Mouse (Mus musculus) layer of hippocampus, adult 8-10 months (tissue): ENCODE measurements at regions not wholly inside any gene's neighbourhood (a gene's known extent, or its start where the extent isn't known, plus 50 kb on each side); places are given as distances from the start of the nearest gene placed in this dataset.
A peak's percentile ranks its signal among the peaks of the same experiment; 100 is the strongest.

Experiments
- DNase-seq, 2 experiments: peaks; one replicate each; pipeline ENCODE4 v3.0.0; 2022; ENCODE audit warnings: low spot score in 2 of 2

DNA sequence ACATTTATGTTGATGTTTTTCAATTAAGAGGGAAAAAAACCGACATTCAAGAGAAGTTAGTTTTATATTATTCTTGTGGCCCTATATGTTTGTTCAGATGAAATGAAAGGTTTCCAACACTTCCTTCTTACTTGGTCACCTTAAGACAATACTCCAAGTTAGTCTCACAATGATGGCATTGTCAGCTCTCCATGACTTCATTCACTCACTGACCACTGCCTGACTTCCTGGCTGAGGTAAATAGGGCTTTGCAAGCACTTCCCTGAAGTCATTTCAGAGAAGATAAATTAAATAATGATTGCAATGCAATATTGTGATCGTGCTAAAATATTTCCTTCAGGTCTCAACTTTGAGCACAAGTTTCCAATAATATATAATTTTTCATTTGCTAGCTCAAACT is 197.9 kb upstream of the Cep162 start:
- no peak for DNase-seq

DNA sequence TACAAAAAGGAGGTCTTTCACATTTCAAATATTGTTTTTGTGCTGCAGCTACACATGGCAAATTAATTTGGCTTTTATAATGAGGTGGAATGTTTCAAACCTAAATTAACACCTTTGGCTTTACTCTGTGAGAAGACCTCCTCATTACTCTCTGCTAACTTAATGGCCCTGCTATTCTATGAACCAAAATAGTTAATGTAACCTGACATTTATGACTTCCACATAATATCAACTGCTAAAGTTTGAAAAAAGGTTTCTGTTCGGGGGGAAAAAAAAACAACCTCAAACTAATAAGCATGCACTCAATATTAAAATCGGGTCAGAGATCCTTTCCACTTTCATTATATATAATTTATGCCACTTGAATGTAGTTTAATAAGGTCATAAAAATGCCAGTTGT is 197.2 kb upstream of the Cep162 start:
- DNase-seq, result no peak

DNA sequence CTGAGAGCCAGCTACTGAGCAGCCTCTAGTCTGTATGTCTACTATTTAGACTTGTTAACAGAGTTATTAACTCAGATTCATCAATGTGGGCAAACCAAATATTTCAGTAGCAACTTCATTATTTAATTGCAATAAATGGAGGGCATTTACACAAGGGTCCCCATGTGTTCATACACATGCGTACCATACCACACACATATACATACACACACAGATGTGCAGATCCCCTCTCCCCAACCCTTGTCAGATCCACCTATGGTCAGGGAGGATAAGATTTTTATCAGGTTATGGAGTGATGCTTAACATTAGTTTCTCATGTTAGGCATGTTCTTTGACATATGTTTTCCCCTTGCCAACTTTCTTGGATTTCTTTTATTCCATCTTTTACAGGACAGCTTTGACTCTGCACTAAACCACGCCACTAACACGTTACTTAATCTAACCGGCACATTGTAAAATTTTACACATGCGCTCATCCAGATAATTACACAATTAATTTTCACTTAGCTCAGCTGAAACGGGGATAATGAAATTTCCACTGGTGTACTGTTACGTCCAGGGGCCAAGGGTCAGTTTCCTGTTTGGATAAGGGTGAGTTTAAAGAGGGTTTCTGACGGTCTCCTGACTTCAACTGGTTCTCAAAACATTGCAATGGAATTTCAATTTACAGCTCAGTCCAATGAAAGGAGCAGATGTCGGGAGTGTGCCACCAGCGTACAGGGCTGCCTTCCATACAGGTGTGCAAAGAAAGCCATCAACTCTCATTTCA is 188.3 kb upstream of the Cep162 start:
- DNase-seq, result no peak

DNA sequence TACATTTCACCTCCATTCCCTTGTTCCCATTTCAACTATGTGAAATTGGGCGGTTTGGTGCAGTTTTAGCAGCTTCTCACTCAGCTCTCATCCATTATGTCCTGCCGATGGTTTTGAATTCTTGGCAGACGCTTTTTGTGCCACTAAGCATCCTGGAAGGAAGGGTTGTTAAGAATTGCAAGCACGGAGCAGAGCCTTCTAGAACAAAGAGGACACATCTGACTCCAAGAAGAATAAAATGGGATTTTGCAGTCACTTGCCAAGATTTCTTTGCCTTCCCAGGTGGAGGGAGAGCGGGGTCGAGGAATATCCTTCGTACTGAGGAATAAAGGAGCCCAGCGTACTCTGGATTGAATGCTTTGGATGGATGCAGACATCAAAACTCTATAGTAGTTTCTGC is 176.7 kb upstream of the Cep162 start:
- DNase-seq, result no peak

DNA sequence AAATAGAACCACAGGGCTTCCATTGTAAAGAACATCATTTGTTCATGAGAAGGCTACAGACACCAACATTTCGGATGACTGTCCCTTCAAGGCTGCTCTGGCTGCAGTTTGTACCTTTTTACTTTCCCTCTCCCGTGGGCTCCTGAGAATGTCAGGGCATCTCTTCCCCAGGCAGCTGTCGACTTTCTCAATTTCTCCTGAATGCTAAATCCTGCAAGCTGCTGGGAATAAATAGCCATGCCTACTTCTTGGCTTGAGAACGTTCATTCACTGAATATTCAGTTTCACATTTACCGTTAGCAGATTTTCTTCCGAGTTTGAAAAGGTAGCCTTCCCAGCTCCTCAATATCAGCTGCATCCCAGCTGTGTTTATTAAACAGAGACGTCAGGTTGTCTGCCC is 176.2 kb upstream of the Cep162 start:
- no peak for DNase-seq

DNA sequence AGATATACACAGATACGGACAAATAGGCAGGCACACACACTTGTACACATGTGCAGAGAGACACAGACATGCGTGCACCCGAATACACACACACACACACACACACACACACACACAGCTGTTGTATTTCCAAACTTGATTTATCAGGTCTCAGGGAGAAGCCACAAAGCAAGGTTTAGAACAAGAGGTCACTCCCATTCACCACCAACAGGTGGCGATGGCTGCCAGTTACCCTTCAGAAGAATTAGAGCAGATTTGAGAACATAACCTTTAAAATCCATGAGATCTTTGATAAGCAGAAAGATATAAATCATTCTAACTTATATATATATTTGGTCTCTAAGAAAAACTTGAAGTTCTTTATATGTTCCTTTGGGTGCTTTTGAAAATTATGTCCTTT is 169.9 kb upstream of the Cep162 start:
- DNase-seq, result peak in 1 of 2 experiments; percentile 32

DNA sequence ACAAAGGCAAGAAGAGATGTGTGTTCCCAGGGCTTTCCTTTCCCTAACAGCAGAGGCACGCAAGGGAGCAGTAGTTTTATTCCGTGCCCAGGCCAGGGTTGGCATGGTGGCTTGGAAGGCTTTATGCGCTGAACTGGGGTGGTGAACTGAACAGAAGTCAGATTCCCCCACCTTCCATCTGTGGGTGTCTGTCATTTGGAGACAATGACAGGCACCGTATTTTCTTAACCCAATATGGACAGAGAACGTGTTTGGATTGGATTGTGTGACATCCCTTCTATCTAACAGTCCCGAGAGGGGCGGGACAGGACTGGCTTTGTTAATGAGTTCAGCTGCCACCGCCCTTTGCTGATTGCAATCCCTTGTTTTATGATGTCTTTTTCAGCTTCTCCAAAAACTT is 165.8 kb upstream of the Cep162 start:
- no peak for DNase-seq

DNA sequence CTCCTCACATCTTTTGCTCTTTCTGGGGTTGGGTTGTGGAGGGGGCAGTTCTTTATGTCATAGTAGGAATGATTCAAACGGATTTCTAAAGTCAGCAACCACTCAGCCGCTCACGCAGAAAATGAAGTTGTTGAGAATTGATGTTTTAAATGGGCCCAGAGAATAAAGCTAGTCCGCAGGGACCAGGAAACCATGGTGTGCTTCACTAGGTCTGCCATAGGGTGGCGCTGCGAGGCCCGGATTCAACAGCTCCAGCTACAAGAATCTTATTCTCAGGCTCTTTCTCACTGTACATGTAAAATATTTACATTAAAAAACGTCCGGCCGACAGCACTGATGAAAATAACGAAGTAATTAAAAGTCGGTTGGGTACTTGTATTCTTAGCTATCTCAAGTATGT is 164.0 kb upstream of the Cep162 start:
- DNase-seq, result peak; percentile 13 to 68

DNA sequence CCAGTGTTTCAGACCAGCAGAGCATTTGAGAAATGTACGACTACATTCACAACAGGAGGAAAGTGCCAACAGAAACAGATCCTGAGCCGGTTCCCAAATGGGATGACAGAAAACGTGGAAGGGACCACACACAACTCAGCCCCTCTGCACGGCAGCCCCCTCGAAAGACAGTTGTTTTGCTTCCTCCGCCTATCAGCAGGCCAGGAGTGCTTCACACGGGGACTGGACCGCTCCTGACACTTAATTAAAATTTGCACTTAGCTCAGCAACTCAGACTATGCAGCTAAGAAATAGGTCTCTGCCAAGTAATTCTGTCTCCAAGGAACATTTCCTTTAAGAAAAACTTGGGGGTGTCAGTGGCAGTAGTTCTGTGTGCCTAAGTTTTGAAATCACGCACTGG is 157.6 kb upstream of the Cep162 start:
- DNase-seq, result no peak

DNA sequence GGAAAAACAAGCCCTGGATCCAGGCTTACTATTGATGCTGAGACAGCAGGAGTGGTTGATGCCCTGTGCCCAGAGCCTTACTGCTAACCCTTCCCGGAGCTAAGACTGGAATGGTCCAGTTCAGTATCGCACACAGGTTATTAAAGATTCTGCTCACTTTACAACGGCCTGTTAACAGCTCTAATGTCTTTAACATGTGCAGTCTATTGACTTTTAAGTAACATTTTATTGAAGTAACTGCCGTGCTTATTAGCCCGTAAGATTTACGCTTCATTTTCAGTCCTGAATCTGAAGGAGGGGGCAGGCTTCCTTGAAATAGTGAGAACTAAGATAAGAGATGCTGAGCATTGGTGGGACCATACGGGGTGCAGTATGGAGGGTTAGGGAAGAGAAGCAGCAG is 155.7 kb upstream of the Cep162 start:
- DNase-seq, result no peak

DNA sequence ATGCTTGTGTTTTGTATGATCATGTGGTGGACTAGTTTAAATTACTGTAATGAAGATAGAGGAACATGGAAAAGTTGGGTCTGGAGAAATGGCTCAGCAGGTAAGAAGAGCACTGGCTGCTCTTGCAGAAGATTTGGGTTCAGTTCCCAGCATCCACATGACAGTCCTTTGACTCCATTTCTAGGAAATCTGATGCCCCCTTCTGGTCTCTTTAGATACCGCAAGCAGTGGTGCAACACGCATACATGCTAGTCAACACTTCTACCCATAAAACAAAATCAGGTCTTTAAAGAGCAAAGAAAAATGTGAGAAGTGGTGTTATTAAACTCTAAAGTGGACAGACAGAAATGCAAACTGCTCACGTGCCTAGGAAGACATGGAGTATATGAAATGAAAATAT is 154.4 kb upstream of the Cep162 start:
- DNase-seq, result no peak

DNA sequence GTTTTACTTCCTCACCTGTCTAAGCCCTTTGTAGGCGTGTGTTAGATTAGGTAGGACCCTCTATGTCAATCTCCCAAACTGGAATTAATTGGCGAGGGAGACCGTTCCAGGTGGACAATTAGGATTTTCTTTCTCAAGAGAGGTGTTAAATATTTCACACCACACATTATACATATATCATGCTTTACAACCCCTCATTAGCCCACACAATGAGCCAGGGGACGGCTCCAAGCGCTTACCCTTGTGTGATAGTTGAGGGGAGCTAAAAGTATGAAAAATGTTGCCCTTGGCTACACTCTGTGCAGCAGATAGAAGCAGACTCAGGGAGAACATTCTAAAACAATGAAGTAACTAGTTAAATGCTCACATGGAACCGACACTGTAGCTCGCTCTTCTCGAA is 153.5 kb upstream of the Cep162 start:
- no peak for DNase-seq

DNA sequence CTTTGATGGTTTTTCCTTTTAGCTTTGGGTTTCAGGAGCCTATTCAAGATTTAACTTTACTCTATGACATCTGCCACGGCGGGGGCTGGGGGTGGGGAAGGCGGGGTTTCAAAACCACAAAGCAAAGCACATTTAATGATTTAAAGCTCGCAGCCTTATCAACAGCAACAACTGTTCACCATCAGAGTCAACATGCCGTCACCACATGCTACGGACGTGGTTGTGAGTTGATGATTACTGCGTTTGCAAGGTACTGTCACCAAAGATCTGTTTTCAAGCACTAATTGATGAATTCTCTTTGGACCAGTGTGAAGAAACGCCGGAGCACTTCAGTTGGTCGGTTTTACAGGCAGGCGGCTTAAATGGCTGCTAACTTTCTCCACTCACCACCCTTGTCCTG is 151.1 kb upstream of the Cep162 start:
- no peak for DNase-seq

DNA sequence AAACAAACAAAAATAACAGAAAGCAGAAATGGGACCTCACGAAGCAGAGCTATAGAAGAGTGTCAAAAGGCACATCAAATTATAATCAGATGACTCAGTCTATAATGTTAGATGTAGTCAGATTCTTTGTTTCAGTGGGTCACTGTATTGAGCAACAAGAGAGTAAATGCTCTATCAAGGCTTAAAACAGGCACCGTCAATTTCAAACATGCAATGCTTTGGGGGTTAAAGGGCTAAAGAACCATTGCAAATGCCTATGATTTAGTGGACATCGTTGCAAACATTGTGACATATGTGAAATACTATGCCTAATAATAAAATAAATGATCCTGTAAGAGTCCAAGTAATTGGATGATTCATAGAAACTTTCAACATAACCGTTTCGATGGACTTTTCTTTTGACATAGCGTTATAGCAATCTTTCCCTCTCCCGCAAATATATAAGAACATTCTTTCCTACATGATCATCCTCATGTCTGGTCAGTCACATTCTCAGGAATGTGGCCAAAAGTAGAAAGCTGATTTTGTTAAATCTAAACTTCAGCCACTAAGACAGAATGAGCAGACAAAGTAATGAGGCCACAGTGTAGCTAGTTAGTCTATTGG is 149.9 kb upstream of the Cep162 start:
- DNase-seq, result no peak

DNA sequence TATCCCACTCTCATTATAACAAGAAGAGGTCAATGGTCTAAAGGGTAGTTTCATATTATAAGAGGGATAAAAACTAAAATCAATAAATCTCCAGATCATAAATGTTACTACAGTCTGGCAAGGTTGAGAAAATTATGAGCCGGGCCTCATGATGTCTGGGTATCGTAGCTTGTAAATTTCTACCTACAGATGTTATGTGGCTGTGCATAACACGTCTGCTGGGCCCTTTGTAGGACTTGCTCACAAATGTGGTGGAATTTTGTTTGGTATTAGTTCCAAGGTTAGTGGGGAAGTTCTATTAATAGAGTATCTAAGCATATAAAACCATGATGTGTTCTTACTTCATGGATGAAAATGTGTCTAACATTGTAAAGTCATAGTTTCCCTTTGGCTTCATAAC is 146.7 kb upstream of the Cep162 start:
- DNase-seq, result no peak

DNA sequence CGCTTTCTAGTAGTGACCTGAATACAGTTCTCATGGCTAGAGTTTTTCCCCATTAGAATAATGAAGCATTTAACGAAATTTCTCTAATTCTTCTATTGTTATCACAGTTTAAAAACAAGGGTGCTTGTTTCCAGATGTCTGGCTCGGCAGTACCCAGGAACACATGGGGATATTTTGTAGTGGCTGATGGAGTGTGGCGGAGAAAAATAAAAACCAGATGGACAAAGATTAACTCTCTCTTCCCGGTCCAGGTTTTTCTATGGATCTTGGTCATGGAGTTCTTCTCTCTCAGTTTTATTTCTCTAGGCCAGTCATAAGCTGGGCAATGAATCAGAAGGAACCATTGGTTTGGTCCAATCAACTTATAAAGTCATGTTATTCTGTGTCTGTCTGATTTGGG is 132.2 kb upstream of the Cep162 start:
- DNase-seq, result no peak

DNA sequence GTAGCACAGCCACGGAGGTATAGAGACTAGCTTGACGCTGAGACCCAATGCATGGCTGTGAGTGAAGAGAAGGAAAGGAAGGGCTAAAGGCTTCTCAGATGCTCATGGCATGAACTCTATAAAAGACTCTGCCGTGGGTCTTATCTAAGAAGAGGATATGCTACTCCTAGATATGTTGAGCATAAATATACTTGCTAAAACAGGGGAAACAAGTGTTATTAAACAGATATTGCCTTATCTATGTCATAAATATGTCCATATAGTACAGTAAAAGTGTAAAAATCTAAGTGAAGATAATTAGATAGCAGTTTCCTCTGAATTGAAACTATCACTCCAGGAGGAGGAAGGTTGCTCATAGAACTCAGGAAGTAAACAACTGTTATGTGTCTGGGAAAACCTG is 128.2 kb upstream of the Cep162 start:
- no peak for DNase-seq

DNA sequence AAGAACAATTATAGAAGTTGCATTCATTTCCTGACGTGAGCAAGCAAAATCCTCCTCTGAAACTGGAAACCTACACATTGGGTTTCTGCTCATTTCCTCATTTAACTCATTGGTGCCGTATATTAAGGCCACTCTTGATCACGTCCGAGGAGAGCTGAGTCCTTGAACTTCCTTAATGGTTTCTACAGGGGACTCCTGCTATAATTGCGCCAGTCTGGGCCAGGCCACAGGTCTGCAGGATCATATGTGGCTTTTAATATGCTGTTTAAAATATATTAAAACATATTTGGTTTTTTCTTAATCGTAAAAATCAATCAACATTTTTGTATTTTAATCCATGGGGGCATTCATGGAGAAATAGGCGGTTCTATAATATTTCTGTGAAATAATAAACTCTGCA is 122.6 kb upstream of the Cep162 start:
- DNase-seq, result no peak

DNA sequence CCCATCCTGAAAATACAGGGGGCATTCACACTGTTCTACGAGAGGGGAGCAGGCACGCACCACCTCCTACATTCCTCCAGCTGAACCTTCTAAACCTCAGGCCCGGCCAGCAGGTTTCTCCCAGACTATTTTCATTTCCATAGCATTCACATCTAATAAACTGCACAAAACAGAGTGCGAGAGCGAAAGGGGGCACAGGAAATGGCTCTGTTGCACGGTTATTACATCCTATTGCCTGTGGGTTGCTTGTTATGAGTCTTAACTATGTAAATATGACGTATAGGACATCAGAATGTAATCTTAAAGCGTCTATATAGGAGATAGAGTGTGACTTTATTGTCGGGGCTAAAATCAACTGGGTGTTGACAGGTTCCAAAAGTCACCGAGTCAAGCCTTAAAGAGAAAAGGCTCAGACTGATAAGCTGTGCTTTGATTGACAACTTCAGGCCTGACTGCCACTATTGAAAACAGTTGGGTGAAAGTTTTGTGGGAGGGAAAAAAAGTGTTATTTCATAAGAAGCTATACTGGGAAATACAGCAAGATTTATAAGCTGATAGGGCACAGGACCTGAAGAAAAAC is 121.5 kb upstream of the Cep162 start:
- DNase-seq, result no peak

DNA sequence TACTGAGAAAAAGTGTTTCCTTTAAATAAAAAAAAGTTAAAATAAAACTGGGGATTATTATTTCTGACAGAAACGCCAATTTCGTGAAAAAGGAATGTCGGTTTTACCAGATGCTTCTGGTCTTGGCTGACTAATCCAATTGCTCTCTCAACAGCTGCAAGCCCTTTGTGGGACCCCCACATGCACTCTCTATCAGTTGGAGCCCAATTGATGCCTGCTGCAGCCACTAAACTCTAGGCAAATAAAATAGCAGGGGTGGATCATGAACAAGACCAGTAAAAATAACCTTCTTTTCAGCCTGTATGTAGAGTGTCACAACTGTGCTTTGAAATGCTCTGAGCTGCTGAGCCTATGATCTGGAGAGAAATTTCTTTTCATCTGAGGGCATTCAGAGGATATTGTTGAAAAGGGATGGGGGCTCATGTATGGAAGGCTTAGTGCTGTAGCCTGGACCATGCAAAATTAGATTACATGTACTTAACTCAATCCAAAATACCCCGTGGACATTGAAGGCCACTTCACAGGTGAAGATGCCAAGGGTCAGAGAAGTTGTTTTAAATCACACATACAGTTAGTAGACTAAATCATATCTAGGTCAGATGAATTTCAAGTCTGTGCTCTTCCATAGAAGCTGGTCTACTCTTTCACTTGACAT is 117.0 kb upstream of the Cep162 start:
- DNase-seq, result no peak

DNA sequence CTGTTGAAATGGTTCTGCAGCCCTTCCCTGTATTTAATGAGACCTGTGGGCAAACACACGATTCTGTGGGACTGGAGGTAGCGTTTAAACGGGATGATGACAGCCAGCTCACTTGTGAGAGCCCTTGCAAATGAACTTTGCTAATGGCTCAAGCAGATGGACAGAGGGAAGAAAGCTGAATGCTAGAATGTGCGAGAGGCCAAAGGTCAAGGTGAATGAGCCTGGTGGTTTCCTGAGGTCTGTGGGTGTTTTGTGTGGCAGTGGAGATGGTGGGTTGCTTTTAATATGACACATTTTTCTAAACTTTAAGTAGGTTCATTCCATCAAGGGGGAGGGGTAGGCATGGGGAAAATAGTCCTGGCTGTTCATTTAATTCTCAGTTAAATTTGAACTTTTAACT is 113.7 kb upstream of the Cep162 start:
- DNase-seq, result no peak

DNA sequence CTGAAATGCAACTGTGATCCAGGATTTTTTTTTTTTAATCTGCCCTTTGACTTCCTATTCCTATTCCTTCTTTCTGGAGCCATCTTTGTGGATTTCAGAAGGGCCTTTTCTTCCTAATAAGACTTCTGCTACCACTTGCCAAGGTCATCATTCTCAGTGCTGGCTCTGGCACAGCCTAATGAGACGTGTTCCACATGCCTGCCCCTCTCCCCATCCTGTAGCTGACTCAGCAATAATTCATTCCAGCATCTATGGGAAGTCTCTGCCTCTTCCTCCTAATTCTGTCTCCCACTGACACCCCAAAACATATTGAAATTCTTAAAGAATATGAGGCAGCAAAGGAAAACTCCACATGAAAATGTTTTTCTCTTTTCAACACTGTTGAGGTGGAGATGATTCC is 91.7 kb upstream of the Cep162 start:
- no peak for DNase-seq
